Mouse (Mus musculus): ENCODE measurements at regions not wholly inside any gene's neighbourhood (a gene's known extent, or its start where the extent isn't known, plus 50 kb on each side); places are given as distances from the start of the nearest gene placed in this dataset.

GRCm38 (mm10) chr16:86034772-86035171, 133.1 kb upstream of the Adamts5 start:
- no peak for TF ChIP-seq CTCF (IDR thresholded peaks at IDR 0.05; ENCODE audit: borderline replicate concordance, insufficient read depth, low read depth, low read length)
- no peak for TF ChIP-seq POLR2A (IDR thresholded peaks at IDR 0.05; ENCODE audit: borderline replicate concordance, insufficient read depth, low read length)
